Mouse (Mus musculus): ENCODE results near the gene Dstn. TPM values are rescaled to one million over a fixed set of nuclear protein-coding genes. Genes with fewer than 3 reads are reported as not detected.

The Dstn gene
- polyA plus RNA-seq, 1 experiment from 2014 or later: 332 TPM

DNA sequence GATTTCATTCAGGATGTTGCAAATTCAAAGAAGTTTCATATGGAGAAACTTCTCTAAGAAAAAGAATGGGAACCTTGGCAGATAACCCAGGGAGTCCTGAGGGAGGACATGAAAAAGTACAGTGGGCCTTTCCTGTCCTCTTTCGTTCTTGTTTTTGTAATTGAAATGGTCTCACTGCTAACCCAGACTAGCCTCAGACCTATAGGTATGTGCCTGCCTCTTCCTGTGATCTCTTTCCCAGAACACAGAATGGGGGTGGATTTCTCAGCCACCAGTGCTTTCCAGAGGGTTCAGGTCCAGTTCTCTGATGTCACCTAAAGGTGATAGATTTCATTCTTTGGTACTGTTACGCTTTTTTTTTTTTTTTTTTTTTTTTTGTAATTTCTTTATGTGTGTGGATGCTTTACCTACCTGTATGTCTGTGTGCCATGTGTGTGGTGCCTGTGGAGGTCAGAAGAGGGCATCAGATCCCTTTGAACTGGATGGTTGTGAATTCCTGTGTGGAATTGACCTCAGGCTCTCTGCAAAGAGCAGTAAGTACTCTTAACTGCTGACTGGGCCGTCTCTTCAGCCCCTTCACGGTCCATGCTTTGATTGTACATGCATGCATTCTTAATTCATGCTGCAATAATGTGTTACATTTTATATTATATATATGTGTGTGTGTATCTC is 3.8 kb downstream of the Dstn start:
- Histone ChIP-seq H3K9ac (no peak overlapping the region), H3K4me3 (no peak overlapping the region), H3K27ac (no peak overlapping the region), H3K4me2 (replicated peaks) (no peak overlapping the region), H3K9me3 (no peaks in the 10 kb centered on the region), H3K4me1 (peaks cover 9% of the 10 kb centered on the region), H3K27me3 (no peaks in the 10 kb centered on the region), H3K36me3 (no peaks in the 10 kb centered on the region)
- no peak for ATAC-seq (ENCODE audit: insufficient number of reproducible peaks, insufficient read depth, low FRiP score, low TSS enrichment)
- WGBS: 40% methylated on average over 4 of the region's 4 CpGs

DNA sequence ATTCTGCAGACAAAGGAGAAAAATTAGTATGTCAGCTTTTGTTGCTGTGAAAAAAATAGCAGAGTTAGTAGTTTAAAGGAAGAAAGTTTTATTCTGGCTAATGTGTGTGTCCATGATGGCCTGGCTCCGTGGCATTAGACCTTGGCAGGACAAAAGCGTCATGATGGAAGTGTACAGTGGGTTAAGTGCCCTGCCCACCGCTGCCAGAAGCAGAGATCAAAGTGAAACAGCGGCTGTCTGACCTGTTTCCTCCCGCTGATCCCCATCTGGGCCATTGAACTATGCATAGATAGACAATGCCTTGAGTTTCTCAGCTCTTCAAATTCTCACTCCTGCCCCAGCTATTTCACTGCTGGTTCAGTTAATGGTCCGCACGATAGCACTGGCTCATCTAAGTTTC is 9.0 kb downstream of the Dstn start:
- Histone ChIP-seq H3K27ac (no peak overlapping the region), H3K9me3 (no peaks in the 10 kb centered on the region), H3K9ac (no peak overlapping the region), H3K4me2 (replicated peaks) (no peak overlapping the region), H3K4me3 (no peak overlapping the region), H3K4me1 (no peaks in the 10 kb centered on the region), H3K36me3 (no peaks in the 10 kb centered on the region), H3K27me3 (no peaks in the 10 kb centered on the region)
- WGBS: 69% methylated on average over 7 of the region's 7 CpGs
- no peak for ATAC-seq (ENCODE audit: insufficient number of reproducible peaks, insufficient read depth, low FRiP score, low TSS enrichment)

DNA sequence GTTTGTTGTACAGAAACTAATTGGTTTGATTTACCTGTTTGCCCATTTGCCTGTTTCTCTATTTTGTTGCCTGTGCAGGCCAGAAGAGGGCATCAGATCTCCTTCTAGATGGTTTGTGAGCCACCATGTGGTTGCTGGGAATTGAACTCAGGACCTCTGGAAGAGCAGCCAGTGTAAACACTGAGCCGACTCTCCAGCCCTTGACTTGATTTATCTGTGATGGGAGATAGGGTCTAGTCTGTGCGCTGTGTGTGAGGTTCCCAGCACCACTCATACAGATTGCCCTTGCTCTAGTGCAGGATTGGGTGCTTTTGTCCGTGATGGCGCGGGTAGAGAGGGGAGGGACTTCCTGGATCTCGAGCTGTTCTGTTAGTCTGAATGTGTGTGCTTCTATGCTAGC is 10.7 kb downstream of the Dstn start:
- no peaks in the 10 kb centered on the region for H3K36me3 ChIP-seq
- 94% methylated on average over 6 of the region's 6 CpGs for WGBS
- H3K27me3 ChIP-seq: no peaks in the 10 kb centered on the region

DNA sequence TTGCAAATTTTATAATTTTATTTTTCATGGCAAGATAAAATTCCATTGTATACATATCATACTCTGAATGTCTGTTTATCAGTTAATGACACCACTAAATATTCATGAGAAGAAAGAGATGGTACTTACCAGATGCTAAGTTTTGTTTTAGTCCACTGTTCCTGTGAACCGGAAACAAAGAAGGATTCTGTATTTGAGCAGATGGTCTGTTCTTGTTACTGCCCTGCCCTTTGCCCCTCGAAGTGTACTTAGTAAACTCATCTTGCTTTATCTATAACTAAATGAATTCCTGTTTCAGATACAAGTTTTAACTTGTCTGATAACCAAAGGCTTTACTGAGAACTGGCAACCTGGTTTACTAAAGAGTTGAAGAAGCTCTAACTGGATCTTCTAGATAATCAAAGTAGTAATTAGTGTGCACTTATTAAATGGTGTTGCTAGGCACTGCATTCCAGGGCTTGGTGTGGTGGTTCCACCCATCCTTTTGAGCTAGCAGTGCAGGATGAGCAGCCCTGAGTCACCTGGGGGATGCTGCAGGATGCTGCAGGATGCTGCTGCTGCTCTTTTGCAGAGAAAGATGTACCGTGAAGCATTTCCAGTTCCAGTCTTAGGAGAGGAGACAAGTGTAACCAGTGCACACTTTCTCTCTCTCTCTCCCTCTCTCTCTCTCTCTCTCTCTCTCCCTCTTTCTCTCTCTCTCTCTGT is 14.6 kb downstream of the Dstn start:
- 49% methylated on average over 3 of the region's 3 CpGs for WGBS

More for the DNA sequence above, 10.7 kb downstream of the Dstn start:
- no peaks in the 10 kb centered on the region for H3K4me1 ChIP-seq
- no peaks in the 10 kb centered on the region for H3K9me3 ChIP-seq
- no peak overlapping the region for H3K4me2 ChIP-seq (replicated peaks)
- no peak for ATAC-seq (ENCODE audit: insufficient number of reproducible peaks, insufficient read depth, low FRiP score, low TSS enrichment)
- no peak overlapping the region for H3K27ac ChIP-seq
- no peak overlapping the region for H3K4me3 ChIP-seq
- no peak overlapping the region for H3K9ac ChIP-seq

DNA sequence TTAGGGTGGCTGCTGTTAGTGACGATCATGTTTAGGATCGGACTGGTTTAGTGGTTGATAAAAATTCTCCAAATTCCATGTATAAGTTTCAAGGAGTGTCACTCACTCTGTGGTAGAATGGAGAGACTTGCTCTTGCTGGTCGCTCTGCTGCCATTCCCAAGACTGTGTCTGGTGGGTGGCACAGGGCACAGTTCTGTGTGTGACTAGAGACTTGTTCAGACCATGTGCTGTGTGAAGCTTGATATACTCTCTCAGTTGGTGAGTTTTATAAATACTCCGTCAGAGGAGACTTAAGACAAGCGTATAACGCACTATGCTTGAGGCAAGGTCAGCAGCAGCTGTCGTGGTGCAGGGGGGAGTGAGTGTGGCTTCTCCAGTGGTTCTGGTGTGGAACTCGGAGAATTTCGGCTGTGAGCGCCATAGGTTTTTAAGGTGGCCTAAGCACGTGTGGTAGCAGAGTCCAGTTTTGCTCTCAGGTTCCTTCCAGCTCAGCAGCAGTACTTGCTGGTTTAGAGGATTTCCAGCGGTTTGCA is 17.3 kb downstream of the Dstn start:
- H3K4me3 ChIP-seq: no peak overlapping the region
- H3K4me1 ChIP-seq: peaks cover 6% of the 10 kb centered on the region; the same call in 1 of the 2 replicates
- ATAC-seq (ENCODE audit: insufficient number of reproducible peaks, insufficient read depth, low FRiP score, low TSS enrichment): 0 out of 2 replicates have a peak, but pooled peaks have one; percentile 18
- no peaks in the 10 kb centered on the region for H3K36me3 ChIP-seq
- no peaks in the 10 kb centered on the region for H3K27me3 ChIP-seq
- 71% methylated on average over 12 of the region's 12 CpGs for WGBS
- no peak overlapping the region for H3K9ac ChIP-seq
- H3K4me2 ChIP-seq (replicated peaks): no peak overlapping the region
- H3K27ac ChIP-seq: no peak overlapping the region
- no peaks in the 10 kb centered on the region for H3K9me3 ChIP-seq

More for the DNA sequence above, 14.6 kb downstream of the Dstn start:
- no peak overlapping the region for H3K4me2 ChIP-seq (replicated peaks)
- no peak overlapping the region for H3K4me3 ChIP-seq
- no peak overlapping the region for H3K9ac ChIP-seq
- no peaks in the 10 kb centered on the region for H3K36me3 ChIP-seq
- peaks cover 6% of the 10 kb centered on the region; the same call in 1 of the 2 replicates for H3K4me1 ChIP-seq
- no peak for ATAC-seq (ENCODE audit: insufficient number of reproducible peaks, insufficient read depth, low FRiP score, low TSS enrichment)
- no peak overlapping the region for H3K27ac ChIP-seq
- H3K9me3 ChIP-seq: no peaks in the 10 kb centered on the region
- H3K27me3 ChIP-seq: no peaks in the 10 kb centered on the region

DNA sequence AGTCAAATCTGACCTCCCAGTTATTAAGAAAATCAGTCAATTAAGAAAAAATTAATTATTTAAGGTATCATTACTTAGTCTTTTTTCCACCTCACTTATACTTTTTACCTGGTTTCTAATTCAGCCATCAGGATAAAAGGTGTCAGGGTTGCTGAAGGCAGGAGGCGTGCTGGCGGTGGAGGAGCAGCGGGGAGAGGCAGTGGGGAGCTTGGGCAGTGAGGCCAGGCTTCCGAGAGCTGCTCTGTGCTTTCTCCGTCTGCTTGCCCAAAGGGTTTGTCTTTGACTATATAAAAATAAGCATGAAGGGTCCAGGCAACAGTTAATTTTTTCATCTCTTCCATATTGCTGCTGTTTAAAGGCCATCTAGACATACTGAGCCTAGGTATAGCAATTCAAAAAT is 18.4 kb downstream of the Dstn start:
- no peaks in the 10 kb centered on the region for H3K9me3 ChIP-seq
- H3K4me2 ChIP-seq (replicated peaks): no peak overlapping the region
- peaks cover 3% of the 10 kb centered on the region; the same call in 1 of the 2 replicates for H3K36me3 ChIP-seq
- no peak overlapping the region for H3K9ac ChIP-seq
- WGBS: 88% methylated on average over 5 of the region's 5 CpGs
- peaks cover 6% of the 10 kb centered on the region; the same call in 1 of the 2 replicates for H3K4me1 ChIP-seq
- ATAC-seq (ENCODE audit: insufficient number of reproducible peaks, insufficient read depth, low FRiP score, low TSS enrichment): no peak
- H3K27me3 ChIP-seq: no peaks in the 10 kb centered on the region
- no peak overlapping the region for H3K4me3 ChIP-seq
- H3K27ac ChIP-seq: no peak overlapping the region

DNA sequence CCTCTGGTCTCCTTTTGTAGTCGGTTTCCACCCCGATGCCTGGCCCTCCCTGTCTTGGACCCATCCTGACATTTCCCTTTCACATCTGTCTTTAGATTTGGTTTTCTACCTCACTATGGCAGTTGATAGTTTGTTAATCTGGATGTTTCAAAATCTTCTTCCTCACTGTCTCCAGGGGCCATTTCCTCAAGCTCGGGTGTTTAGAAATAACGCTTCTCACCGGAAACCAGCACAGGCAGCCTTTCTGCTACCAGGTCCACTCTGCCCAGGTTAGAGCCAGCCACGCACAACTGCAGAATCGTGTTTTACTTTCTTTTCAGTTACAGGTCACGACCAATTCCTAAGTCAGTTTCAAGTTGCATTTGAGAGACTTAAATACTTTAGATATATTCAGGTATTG is 19.3 kb downstream of the Dstn start:
- no peak for ATAC-seq (ENCODE audit: insufficient number of reproducible peaks, insufficient read depth, low FRiP score, low TSS enrichment)
- WGBS: 90% methylated on average over 8 of the region's 8 CpGs
- peaks cover 13% of the 10 kb centered on the region for H3K36me3 ChIP-seq
- no peaks in the 10 kb centered on the region for H3K27me3 ChIP-seq
- H3K4me2 ChIP-seq (replicated peaks): no peak overlapping the region
- no peak overlapping the region for H3K9ac ChIP-seq
- no peaks in the 10 kb centered on the region for H3K9me3 ChIP-seq
- H3K27ac ChIP-seq: no peak overlapping the region
- no peak overlapping the region for H3K4me3 ChIP-seq
- H3K4me1 ChIP-seq: peaks cover 6% of the 10 kb centered on the region; the same call in 1 of the 2 replicates

DNA sequence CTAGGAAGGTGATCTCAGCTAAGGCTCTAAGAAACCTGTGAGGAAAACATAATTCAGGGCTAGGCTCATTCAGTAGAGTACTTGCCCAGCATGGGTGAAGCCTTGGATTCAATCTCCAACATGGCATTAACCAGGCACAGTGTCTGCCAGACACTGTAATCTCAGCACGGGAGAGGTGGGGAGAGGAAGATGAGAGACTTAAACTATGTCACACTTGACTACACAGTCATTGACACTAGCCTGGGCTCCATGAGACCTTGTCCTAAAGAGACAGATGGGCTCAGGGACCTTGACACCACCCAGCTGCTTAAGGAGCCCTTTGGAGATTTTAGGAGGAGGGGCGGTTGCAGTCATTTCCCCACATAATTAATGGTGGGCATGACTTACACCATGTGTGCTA is 22.7 kb downstream of the Dstn start:
- Histone ChIP-seq H3K27me3 (no peaks in the 10 kb centered on the region), H3K4me1 (peaks cover under 1% of the 10 kb centered on the region; the same call in 1 of the 2 replicates), H3K9me3 (no peaks in the 10 kb centered on the region), H3K27ac (no peak overlapping the region), H3K4me2 (replicated peaks) (no peak overlapping the region), H3K36me3 (peaks cover 36% of the 10 kb centered on the region), H3K9ac (no peak overlapping the region), H3K4me3 (no peak overlapping the region)
- 78% methylated on average over 2 of the region's 2 CpGs for WGBS
- ATAC-seq (ENCODE audit: insufficient number of reproducible peaks, insufficient read depth, low FRiP score, low TSS enrichment): no peak

DNA sequence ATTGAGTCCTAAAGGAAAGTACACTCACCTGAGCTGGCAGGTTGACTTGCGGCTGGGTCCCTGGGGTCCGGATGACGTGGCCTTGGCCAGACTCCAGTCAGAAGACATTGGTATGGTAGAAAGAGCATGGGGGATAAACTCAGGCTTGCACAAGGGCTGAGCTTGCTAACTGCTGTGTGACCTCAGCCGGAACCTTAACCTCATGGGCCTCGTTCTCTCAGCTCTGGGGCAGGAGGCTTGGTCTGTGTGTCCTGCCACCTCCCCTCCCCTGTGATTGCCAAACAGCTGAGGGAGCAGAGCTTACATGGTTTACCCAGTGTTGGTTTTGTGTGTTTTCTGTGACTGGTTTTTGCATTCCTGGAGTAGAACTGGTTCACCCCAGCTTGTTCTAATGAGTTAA is 25.3 kb downstream of the Dstn start:
- no peak overlapping the region for H3K27ac ChIP-seq
- H3K9me3 ChIP-seq: no peaks in the 10 kb centered on the region
- H3K4me3 ChIP-seq: no peak overlapping the region
- H3K9ac ChIP-seq: no peak overlapping the region
- no peak overlapping the region for H3K4me2 ChIP-seq (replicated peaks)
- 82% methylated on average over 5 of the region's 5 CpGs for WGBS
- no peaks in the 10 kb centered on the region for H3K27me3 ChIP-seq
- H3K36me3 ChIP-seq: peaks cover 58% of the 10 kb centered on the region
- no peaks in the 10 kb centered on the region for H3K4me1 ChIP-seq
- no peak for ATAC-seq (ENCODE audit: insufficient number of reproducible peaks, insufficient read depth, low FRiP score, low TSS enrichment)

DNA sequence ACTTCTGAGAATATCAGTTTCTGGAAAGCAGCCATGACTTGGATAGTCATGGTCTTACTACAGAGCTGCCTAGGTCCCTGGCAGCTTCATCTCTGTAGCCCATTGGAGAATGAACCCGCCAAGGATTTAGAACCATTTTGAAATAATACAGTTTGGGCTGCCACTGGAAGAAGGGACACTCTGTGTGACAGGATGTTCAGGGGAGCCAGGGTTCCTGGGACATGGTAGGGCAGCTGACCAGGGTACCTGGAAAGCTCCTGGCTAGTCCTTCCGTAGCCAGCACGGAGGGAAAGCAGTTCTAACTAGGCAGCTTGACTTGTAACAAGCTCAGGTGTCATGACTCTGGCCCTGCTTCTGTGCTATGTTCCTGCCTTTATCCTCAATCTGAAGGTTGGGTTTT is 29.7 kb downstream of the Dstn start:
- Histone ChIP-seq H3K27ac (no peak overlapping the region), H3K4me2 (replicated peaks) (no peak overlapping the region), H3K4me3 (no peak overlapping the region), H3K9me3 (no peaks in the 10 kb centered on the region), H3K9ac (no peak overlapping the region), H3K4me1 (no peaks in the 10 kb centered on the region), H3K27me3 (no peaks in the 10 kb centered on the region), H3K36me3 (peaks cover 86% of the 10 kb centered on the region)
- no peak for ATAC-seq (ENCODE audit: insufficient number of reproducible peaks, insufficient read depth, low FRiP score, low TSS enrichment)
- 88% methylated on average over 3 of the region's 3 CpGs for WGBS

DNA sequence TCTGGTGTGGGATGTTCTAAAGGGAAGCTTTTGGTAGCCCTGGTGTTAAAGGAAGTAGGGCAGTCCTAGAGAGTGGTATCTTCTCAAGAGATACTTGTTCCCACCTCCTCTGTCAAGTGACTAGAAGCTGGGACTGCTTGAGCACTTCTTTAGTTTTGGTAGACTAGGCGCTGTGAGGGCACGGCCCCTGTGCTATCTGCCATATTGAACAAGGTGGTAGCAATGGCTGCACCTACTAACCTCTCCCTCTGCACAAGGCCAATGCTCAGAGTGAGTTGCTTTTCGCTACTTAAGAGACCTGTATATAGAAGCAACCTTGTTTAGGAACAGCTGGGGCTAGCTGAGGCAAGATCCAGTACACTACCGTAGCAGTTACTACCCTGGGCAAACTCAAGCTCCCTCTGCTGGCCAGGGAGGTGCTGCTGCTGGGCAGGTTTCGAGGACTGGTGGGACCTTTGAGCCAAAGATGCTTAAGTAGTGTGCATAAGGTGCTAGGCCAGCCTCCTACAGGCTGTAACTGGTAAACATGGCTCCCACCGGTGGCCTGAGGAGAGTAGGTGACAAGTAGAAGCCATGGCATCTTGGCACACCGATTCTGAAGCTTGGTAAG is 30.5 kb downstream of the Dstn start:
- Histone ChIP-seq H3K4me2 (replicated peaks) (no peak overlapping the region), H3K4me1 (no peaks in the 10 kb centered on the region), H3K9me3 (no peaks in the 10 kb centered on the region), H3K4me3 (no peak overlapping the region), H3K9ac (no peak overlapping the region), H3K27me3 (no peaks in the 10 kb centered on the region), H3K27ac (no peak overlapping the region), H3K36me3 (peaks cover 86% of the 10 kb centered on the region)
- ATAC-seq (ENCODE audit: insufficient number of reproducible peaks, insufficient read depth, low FRiP score, low TSS enrichment): no peak
- WGBS: 95% methylated on average over 7 of the region's 7 CpGs

DNA sequence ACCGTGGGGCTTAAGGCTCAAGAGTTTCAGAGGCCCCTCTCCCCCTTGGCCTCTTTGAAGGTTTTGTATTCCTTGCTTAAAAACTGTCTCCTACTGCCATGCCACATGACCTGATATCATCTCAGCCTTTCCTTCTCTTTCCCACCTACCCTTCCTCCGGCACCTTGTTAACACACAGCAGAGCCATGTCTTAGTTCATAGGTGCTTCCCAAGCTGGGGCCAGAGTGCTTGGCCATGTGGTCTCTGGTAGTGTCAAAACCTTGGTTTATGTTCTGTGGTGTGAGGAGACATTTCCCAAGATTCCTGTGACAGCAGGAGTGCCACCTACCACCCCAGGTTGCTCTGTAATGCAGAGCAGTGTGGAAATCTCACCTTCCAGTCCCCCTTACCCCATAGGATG is 31.3 kb downstream of the Dstn start:
- no peaks in the 10 kb centered on the region for H3K27me3 ChIP-seq
- H3K4me1 ChIP-seq: no peaks in the 10 kb centered on the region
- WGBS: 95% methylated on average over 2 of the region's 2 CpGs
- no peak overlapping the region for H3K4me2 ChIP-seq (replicated peaks)
- no peak overlapping the region for H3K9ac ChIP-seq
- no peak overlapping the region for H3K4me3 ChIP-seq
- no peaks in the 10 kb centered on the region for H3K9me3 ChIP-seq
- H3K36me3 ChIP-seq: peaks cover 85% of the 10 kb centered on the region
- no peak overlapping the region for H3K27ac ChIP-seq
- ATAC-seq (ENCODE audit: insufficient number of reproducible peaks, insufficient read depth, low FRiP score, low TSS enrichment): no peak
